Mouse (Mus musculus): ENCODE measurements around the gene Clmp. TPM values are rescaled to one million over a fixed set of nuclear protein-coding genes. Genes with fewer than 3 reads are reported as not detected.

Gene Clmp
- polyA plus RNA-seq (2017; shearing (Covaris generic)), result 0.10 TPM

GRCm38 (mm10) chr9:40685801-40686420 lies at the start of gene Clmp:
Gene Clmp, plus strand, starts transcription at chr9:40685962.

DNA sequence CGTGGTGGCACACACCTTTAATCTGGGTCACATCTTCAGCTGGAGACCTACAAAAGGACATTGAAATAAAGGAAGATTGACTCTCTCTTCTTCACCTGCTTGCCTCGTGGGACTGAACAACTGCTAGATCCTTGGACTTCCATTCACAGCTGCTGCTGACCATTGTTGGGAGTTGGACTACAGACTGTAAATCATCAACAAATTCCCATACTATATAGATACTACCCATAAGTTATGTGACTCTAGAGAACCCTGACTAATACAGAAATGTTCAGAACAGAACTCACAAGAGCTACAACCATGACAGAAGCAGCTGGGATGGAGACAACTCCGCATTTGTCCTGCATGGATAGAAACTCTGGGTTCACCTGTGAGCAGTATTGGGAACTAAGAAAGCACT lies 15.4 kb upstream of the Clmp start, which contains the start of gene Gm21915:
Gene Gm21915 (plus strand): TSS at position 301 of the 400 bp plus-strand sequence.

DNA sequence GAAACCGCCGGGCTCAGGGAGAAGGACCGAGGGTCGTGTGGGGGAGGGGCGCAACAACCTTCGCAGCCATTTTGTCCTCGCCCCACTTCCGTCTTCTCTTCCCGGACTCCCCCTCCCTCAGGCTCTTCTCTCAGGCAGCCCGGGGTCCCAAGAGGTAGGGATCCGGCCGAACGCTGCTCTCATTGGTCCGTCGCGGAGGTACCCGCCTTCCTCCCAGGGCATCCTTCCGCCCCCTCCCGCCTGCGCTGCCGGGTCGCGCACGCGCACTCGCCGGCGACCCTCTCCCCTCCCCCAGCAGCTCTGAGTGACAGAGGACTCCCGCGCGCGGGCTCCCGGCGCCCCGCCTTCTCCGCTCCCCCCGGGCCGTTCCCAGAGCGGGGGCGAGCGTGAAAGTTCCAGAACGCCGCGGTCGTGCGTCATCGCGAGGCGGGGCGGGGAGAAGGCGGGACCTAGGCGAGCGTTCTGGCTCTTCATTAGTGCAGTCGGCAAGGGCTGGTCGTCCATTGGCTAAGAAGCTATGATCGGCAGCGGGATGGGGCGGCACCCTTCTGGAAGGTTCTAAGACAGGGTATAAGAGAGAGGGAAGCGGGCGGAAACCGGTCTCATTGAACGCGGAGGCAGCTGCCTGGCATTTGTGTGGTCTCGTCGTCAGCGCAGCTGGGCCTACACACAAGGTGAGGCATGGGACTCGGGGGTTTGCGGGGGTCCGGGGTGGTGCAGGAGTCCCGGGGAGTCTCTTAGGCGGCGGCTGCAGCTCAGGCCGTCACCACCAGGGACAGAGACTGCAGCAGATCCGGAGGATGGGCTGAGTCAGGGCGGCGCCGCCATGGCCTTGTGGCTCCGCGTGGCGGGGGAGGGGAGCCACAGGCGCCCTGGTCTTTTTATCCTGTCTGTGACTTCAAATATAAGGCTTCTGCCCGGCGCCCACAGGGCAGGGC lies 115.2 kb downstream of the Clmp start, which contains the start of gene Hspa8:
Gene Hspa8 (plus strand): TSS at position 310 of the 938 bp plus-strand sequence.

Other genes starting within 250 kb of the Clmp start
- 53.9 TPM for gene Gramd1b, start 154.6 kb upstream of the Clmp start, polyA plus RNA-seq (2017; shearing (Covaris generic))
- not detected for gene Gm21915, start 15.3 kb upstream of the Clmp start, polyA plus RNA-seq (2017; shearing (Covaris generic))
- 1,561 TPM for gene Hspa8, start 115.0 kb downstream of the Clmp start, polyA plus RNA-seq (2017; shearing (Covaris generic))
- 0.06 TPM for gene Bsx, start 188.2 kb downstream of the Clmp start, polyA plus RNA-seq (2017; shearing (Covaris generic))

Data from CD4-positive, CD25-positive, alpha-beta regulatory T cell (primary cell).